Mouse (Mus musculus) adipocyte (in vitro differentiated cells): ENCODE data around the gene Tle4.

Experiments
- DNase-seq: peaks from one replicate; pipeline ENCODE4 v3.0.0-alpha.2; 2016; ENCODE audit warnings: low spot score

The Tle4 gene

GRCm38 (mm10) chr19:14406603-14407002 lies 191.2 kb downstream of the Tle4 start:
- no peak for DNase-seq
